Mouse (Mus musculus) embryonic facial prominence, embryonic 15.5 days (tissue): ENCODE measurements around the gene Slc17a3. TPM values are rescaled to one million over a fixed set of nuclear protein-coding genes. Genes with fewer than 3 reads are reported as not detected.

Source experiments
- ATAC-seq: fragments of 200-750 bp; cut with Nextera tagmentation; 2 replicates; pipeline ENCODE4 v1.8.0; 2017; ENCODE audit warnings: low read depth, moderate TSS enrichment; ENCODE audit not compliant: insufficient number of reproducible peaks, low FRiP score, low TSS enrichment
- H3K27ac ChIP-seq: fragments of 300-500 bp; sonication (generic); replicated peaks from 2 replicates; pipeline ENCODE4 v1.5.1; 2015; ENCODE audit warnings: mild to moderate bottlenecking, inconsistent platforms
- H3K27me3 ChIP-seq: fragments of 300-500 bp; sonication (generic); 2 replicates; pipeline ENCODE4 v1.6.1; 2015; ENCODE audit warnings: inconsistent platforms
- H3K36me3 ChIP-seq: fragments of 300-500 bp; sonication (generic); 2 replicates; pipeline ENCODE4 v1.6.1; 2015; ENCODE audit warnings: mild to moderate bottlenecking, inconsistent platforms
- H3K4me1 ChIP-seq: fragments of 300-500 bp; sonication (generic); 2 replicates; pipeline ENCODE4 v1.6.1; 2015; ENCODE audit warnings: inconsistent platforms
- H3K4me2 ChIP-seq: fragments of 300-500 bp; sonication (generic); replicated peaks from 2 replicates; pipeline ENCODE4 v1.6.1; 2015; ENCODE audit warnings: mild to moderate bottlenecking, inconsistent platforms
- H3K4me3 ChIP-seq: fragments of 300-500 bp; sonication (generic); replicated peaks from 2 replicates; pipeline ENCODE4 v1.5.1; 2015; ENCODE audit warnings: mild to moderate bottlenecking, inconsistent platforms
- H3K9ac ChIP-seq: fragments of 300-500 bp; sonication (generic); 2 replicates; pipeline ENCODE4 v1.6.1; 2015; ENCODE audit warnings: inconsistent platforms
- H3K9me3 ChIP-seq: fragments of 300-500 bp; sonication (generic); replicated peaks from 2 replicates; pipeline ENCODE4 v1.6.1; 2016; ENCODE audit warnings: inconsistent platforms
- WGBS: fragments of 180-500 bp; shearing (Covaris S2); methylation state at CpG from one replicate; pipeline ENCODE4 v1.1.7; 2015; 5-methylcytosine and 5-hydroxymethylcytosine counted together
- polyA plus RNA-seq: library from polyadenylated mRNA; unstranded; fragments of >200 nt; fragmentation: Nextera tagmentation; extraction: Ambion mirVana; gene quantifications from 2 replicates; pipeline ENCODE4 v1.2.1, GENCODE M21; 2015

Slc17a3 gene
- polyA plus RNA-seq, 1 experiment from 2014 or later, result not detected

GRCm38 (mm10) chr13:23836630-23837029, 2.6 kb upstream of the Slc17a3 start:
- no peak for ATAC-seq
- 91% methylated on average over 5 of the region's 5 CpGs for WGBS
- H3K4me1 ChIP-seq, result no peaks in the 10 kb centered on the region
- no peaks in the 10 kb centered on the region for H3K9me3 ChIP-seq
- H3K27me3 ChIP-seq, result no peaks in the 10 kb centered on the region
- no peak overlapping the region for H3K27ac ChIP-seq
- H3K36me3 ChIP-seq, result no peaks in the 10 kb centered on the region
- H3K4me2 ChIP-seq, result no peak overlapping the region
- H3K9ac ChIP-seq, result no peak overlapping the region
- no peak overlapping the region for H3K4me3 ChIP-seq

DNA sequence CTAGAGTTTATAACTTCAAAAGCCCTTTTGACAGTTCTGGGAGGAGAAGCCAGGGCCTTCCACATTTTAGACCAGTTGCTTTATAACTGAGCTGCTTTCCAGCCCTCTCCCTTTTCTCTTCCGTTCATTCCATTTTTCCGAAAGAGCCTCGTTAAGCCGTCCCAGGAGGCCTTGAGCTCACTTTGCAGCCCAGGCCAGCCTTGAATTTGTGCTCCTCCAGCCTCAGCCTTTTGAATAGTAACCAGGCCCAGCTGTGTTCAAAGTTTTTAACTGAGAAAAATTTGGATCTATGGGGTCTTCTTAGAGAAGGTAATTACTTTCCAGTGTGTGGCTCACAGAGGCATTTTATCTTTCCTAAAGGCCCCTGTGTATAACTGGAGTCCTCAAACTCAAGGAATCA, 6.6 kb downstream of the Slc17a3 start:
- Histone ChIP-seq H3K36me3 (no peaks in the 10 kb centered on the region), H3K27me3 (no peaks in the 10 kb centered on the region), H3K4me2 (no peak overlapping the region), H3K9me3 (no peaks in the 10 kb centered on the region), H3K9ac (no peak overlapping the region), H3K4me3 (no peak overlapping the region), H3K27ac (no peak overlapping the region), H3K4me1 (no peaks in the 10 kb centered on the region)
- WGBS, result 37% methylated on average over 4 of the region's 4 CpGs
- no peak for ATAC-seq

GRCm38 (mm10) chr13:23849299-23849698, 10.1 kb downstream of the Slc17a3 start:
- no peaks in the 10 kb centered on the region for H3K36me3 ChIP-seq
- H3K4me2 ChIP-seq, result no peak overlapping the region
- H3K4me1 ChIP-seq, result no peaks in the 10 kb centered on the region
- 75% methylated on average over 2 of the region's 2 CpGs for WGBS
- ATAC-seq, result no peak
- H3K9me3 ChIP-seq, result no peaks in the 10 kb centered on the region
- H3K4me3 ChIP-seq, result no peak overlapping the region
- no peak overlapping the region for H3K27ac ChIP-seq
- no peaks in the 10 kb centered on the region for H3K27me3 ChIP-seq
- H3K9ac ChIP-seq, result no peak overlapping the region

DNA sequence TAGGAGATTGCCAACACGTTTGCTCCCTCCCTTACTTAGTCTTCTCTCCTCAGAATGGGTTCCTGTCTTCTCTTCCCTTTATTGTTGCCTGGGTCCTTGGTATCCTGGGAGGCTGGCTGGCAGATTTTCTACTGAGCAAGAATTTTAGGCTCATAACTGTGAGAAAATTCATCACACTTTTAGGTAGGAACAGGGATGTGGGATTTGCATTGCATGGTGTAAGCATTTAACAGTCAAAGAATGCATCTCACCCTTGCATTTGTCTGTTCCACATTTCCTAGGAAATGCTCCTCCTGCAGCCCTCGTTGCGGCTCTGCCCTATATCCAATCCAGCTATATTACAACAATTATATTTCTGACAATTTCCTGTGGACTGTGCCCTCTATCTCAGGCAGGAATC, 17.2 kb downstream of the Slc17a3 start:
- Histone ChIP-seq H3K27me3 (no peaks in the 10 kb centered on the region), H3K9ac (no peak overlapping the region), H3K36me3 (no peaks in the 10 kb centered on the region), H3K4me1 (no peaks in the 10 kb centered on the region), H3K9me3 (no peaks in the 10 kb centered on the region), H3K4me2 (no peak overlapping the region), H3K4me3 (no peak overlapping the region), H3K27ac (no peak overlapping the region)
- no peak for ATAC-seq
- 48% methylated on average over 3 of the region's 3 CpGs for WGBS

DNA sequence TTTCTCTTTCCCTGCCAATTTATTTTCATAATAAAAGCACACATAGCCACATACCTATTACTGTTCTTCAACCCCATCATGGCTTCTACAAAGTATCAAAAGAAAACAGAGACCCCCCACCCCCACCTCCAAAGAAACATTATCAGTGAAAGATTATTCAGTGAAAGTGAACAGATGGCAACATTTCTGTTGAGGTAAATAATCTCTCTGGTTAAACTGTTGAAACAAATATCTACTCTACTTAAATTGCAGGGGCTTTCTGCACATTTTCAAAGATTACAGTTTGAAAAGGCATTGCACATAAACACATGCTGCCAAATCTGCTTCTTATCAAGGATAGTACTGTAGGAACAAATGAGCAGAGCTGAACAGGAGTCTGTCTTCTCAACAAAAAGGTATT, 22.6 kb downstream of the Slc17a3 start:
- H3K4me1 ChIP-seq, result no peaks in the 10 kb centered on the region
- no peaks in the 10 kb centered on the region for H3K36me3 ChIP-seq
- H3K27ac ChIP-seq, result no peak overlapping the region
- no peak overlapping the region for H3K4me2 ChIP-seq
- no peak overlapping the region for H3K9ac ChIP-seq
- H3K27me3 ChIP-seq, result no peaks in the 10 kb centered on the region
- no peak overlapping the region for H3K4me3 ChIP-seq
- ATAC-seq, result no peak
- no peaks in the 10 kb centered on the region for H3K9me3 ChIP-seq

GRCm38 (mm10) chr13:23864711-23865110, 25.5 kb downstream of the Slc17a3 start:
- Histone ChIP-seq H3K27me3 (no peaks in the 10 kb centered on the region), H3K27ac (no peak overlapping the region), H3K4me2 (no peak overlapping the region), H3K4me1 (no peaks in the 10 kb centered on the region), H3K36me3 (no peaks in the 10 kb centered on the region), H3K4me3 (no peak overlapping the region), H3K9me3 (no peaks in the 10 kb centered on the region), H3K9ac (no peak overlapping the region)
- no peak for ATAC-seq
- WGBS, result 74% methylated on average over 9 of the region's 9 CpGs

GRCm38 (mm10) chr13:23866086-23866710, 27.0 kb downstream of the Slc17a3 start:
- Histone ChIP-seq H3K36me3 (no peaks in the 10 kb centered on the region), H3K9ac (no peak overlapping the region), H3K27me3 (no peaks in the 10 kb centered on the region), H3K4me3 (no peak overlapping the region), H3K4me2 (no peak overlapping the region), H3K4me1 (no peaks in the 10 kb centered on the region), H3K27ac (no peak overlapping the region), H3K9me3 (no peaks in the 10 kb centered on the region)
- no peak for ATAC-seq
- 68% methylated on average over 9 of the region's 9 CpGs for WGBS

DNA sequence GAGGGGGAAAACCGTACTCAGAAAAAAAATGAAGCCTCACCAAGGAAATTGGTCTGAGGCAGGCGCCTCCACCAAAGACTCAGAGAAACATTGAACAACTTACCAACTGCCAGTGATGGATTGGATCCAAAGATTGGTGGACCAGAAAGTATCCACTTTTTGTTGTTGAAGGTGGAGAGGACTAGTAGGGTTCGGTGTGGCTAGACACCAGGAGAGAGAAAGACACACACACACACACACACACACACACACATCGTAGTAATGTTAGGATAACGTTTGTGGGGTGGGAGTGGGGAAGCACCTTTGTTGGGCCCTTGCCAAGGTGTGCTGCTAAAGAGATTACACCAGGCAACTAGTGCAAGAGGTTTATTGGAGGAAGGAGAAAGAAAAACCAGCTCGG, 27.8 kb downstream of the Slc17a3 start:
- Histone ChIP-seq H3K4me3 (no peak overlapping the region), H3K27ac (no peak overlapping the region), H3K36me3 (no peaks in the 10 kb centered on the region), H3K9me3 (no peaks in the 10 kb centered on the region), H3K9ac (no peak overlapping the region), H3K27me3 (no peaks in the 10 kb centered on the region), H3K4me2 (no peak overlapping the region), H3K4me1 (no peaks in the 10 kb centered on the region)
- no peak for ATAC-seq
- WGBS, result 80% methylated on average over 6 of the region's 6 CpGs

GRCm38 (mm10) chr13:23867405-23867804, 28.2 kb downstream of the Slc17a3 start, which contains the start of gene Slc17a1:
Gene Slc17a1, plus strand, starts transcription at chr13:23867750.
- ATAC-seq, result no peak
- Histone ChIP-seq H3K4me2 (no peak within 1 kb of the TSS), H3K36me3 (no peaks in the 10 kb centered on the region), H3K27ac (no peak within 1 kb of the TSS), H3K4me3 (no peak within 1 kb of the TSS), H3K4me1 (no peaks in the 10 kb centered on the region), H3K27me3 (no peaks in the 10 kb centered on the region), H3K9me3 (no peaks in the 10 kb centered on the region), H3K9ac (no peak within 1 kb of the TSS)
- WGBS, result 70% methylated on average over 7 of the region's 7 CpGs

GRCm38 (mm10) chr13:23868790-23869533, 29.7 kb downstream of the Slc17a3 start:
- no peak overlapping the region for H3K4me2 ChIP-seq
- H3K4me1 ChIP-seq, result no peaks in the 10 kb centered on the region
- ATAC-seq, result no peak
- H3K27me3 ChIP-seq, result no peaks in the 10 kb centered on the region
- H3K9ac ChIP-seq, result no peak overlapping the region
- no peak overlapping the region for H3K27ac ChIP-seq
- H3K4me3 ChIP-seq, result no peak overlapping the region
- no peaks in the 10 kb centered on the region for H3K9me3 ChIP-seq
- WGBS, result 79% methylated on average over 8 of the region's 8 CpGs
- no peaks in the 10 kb centered on the region for H3K36me3 ChIP-seq

GRCm38 (mm10) chr13:23869996-23870395, 30.8 kb downstream of the Slc17a3 start:
- Histone ChIP-seq H3K4me3 (no peak overlapping the region), H3K9ac (no peak overlapping the region), H3K4me1 (no peaks in the 10 kb centered on the region), H3K4me2 (no peak overlapping the region), H3K36me3 (no peaks in the 10 kb centered on the region), H3K27me3 (no peaks in the 10 kb centered on the region), H3K9me3 (no peaks in the 10 kb centered on the region), H3K27ac (no peak overlapping the region)
- 78% methylated on average over 3 of the region's 3 CpGs for WGBS
- no peak for ATAC-seq

DNA sequence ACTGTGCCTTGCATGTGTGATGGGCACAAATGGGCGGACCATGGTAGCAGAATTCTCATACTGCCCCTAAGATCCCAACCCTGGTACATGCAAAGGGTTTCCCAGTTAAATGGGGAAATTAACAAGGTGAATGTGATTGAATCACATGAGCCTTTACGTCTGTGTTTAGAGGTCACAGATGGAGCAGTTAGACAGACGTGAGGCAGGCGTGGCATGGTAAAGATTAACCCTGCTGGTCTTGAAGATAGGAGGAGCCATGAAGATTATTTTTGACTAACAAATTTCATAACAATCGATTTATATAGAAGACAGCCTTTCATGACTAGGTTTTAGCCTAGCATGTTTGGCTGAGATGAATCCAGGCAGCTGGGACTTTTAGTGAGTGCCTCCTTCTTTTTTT, 33.9 kb downstream of the Slc17a3 start:
- Histone ChIP-seq H3K4me3 (no peak overlapping the region), H3K27ac (no peak overlapping the region), H3K36me3 (no peaks in the 10 kb centered on the region), H3K27me3 (no peaks in the 10 kb centered on the region), H3K9ac (no peak overlapping the region), H3K9me3 (no peaks in the 10 kb centered on the region), H3K4me1 (no peaks in the 10 kb centered on the region), H3K4me2 (no peak overlapping the region)
- no peak for ATAC-seq
- WGBS, result 62% methylated on average over 5 of the region's 5 CpGs
